Mouse (Mus musculus) lung, postnatal 0 days (tissue): ENCODE data around the gene Skp1a. TPM values are rescaled to one million over a fixed set of nuclear protein-coding genes. Genes with fewer than 3 reads are reported as not detected.

ENCODE experiments used
- ATAC-seq: fragments of 200-750 bp; cut with Nextera tagmentation; 2 replicates; pipeline ENCODE4 v1.8.0; 2017; ENCODE audit warnings: moderate library complexity
- DNase-seq: peaks from one replicate; pipeline ENCODE4 v3.0.0-alpha.2; 2016; ENCODE audit warnings: low spot score
- H3K27ac ChIP-seq: fragments of 300-500 bp; sonication (generic); 2 replicates; pipeline ENCODE4 v1.5.1; 2014; ENCODE audit warnings: antibody characterized with exemption, mild to moderate bottlenecking, low read length, mixed read lengths
- H3K27me3 ChIP-seq: fragments of 300-500 bp; sonication (generic); replicated peaks from 2 replicates; pipeline ENCODE4 v1.6.1; 2014; ENCODE audit warnings: low read length, mixed read lengths; ENCODE audit not compliant: insufficient read depth
- H3K36me3 ChIP-seq: fragments of 300-500 bp; sonication (generic); 2 replicates; pipeline ENCODE4 v1.6.1; 2014; ENCODE audit warnings: low read length, mixed read lengths; ENCODE audit not compliant: insufficient read depth
- H3K4me1 ChIP-seq: fragments of 300-500 bp; sonication (generic); 2 replicates; pipeline ENCODE4 v1.6.1; 2014; ENCODE audit warnings: antibody characterized with exemption, low read depth, low read length, mixed read lengths; ENCODE audit not compliant: insufficient read depth
- H3K4me2 ChIP-seq: fragments of 300-500 bp; sonication (generic); replicated peaks from 2 replicates; pipeline ENCODE4 v1.6.1; 2014; ENCODE audit warnings: low read depth, mild to moderate bottlenecking, low read length, moderate library complexity, mixed read lengths
- H3K4me3 ChIP-seq: fragments of 300-500 bp; sonication (generic); 2 replicates; pipeline ENCODE4 v1.5.1; 2014; ENCODE audit warnings: low read depth, low read length
- H3K9ac ChIP-seq: fragments of 300-500 bp; sonication (generic); replicated peaks from 2 replicates; pipeline ENCODE4 v1.6.1; 2014; ENCODE audit warnings: low read depth, mild to moderate bottlenecking
- H3K9me3 ChIP-seq: fragments of 300-500 bp; sonication (generic); 2 replicates; pipeline ENCODE4 v1.6.1; 2016; ENCODE audit warnings: low read length, mixed read lengths
- CTCF ChIP-seq: IDR thresholded peaks from 2 replicates; pipeline ENCODE4 v1.5.1; 2016; ENCODE audit warnings: antibody characterized with exemption, mild to moderate bottlenecking
- EP300 ChIP-seq: IDR thresholded peaks from 2 replicates; pipeline ENCODE4 v1.6.1; 2016; ENCODE audit warnings: antibody characterized with exemption, mild to moderate bottlenecking, control low read depth
- WGBS: fragments of 180-500 bp; shearing (Covaris S2); extraction: QIAGEN DNeasy Blood & Tissue Kit; methylation state at CpG from one replicate; pipeline ENCODE4 v1.1.7; 2014; 5-methylcytosine and 5-hydroxymethylcytosine counted together
- polyA plus RNA-seq: library from polyadenylated mRNA; unstranded; fragments of >200 nt; fragmentation: Nextera tagmentation; extraction: Ambion mirVana; gene quantifications from 2 replicates; pipeline ENCODE4 v1.2.1, GENCODE M21; 2015

Skp1a gene
- polyA plus RNA-seq, 1 experiment from 2014 or later = 552 TPM

DNA sequence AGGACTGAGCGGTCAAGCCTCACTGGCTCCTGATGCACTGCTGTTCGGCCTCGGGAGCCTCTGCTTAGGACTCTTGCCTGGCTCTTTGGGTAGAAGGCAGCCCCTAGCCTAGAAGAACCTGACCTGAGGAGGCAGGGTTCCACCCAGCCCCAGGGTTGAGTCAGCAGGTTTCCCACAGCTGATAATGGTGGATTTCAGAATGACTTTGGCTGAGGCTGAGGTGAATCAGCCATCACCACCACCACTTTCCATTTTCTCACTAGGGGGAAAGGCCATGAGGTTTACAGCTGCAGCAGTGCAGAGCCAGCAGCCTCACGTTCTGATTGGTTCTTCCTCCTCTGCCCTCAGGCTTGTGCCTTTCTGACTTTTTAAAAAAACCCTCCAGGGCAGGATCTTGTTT is 29.1 kb downstream of the Skp1a start:
- H3K9me3 ChIP-seq = no peaks in the 10 kb centered on the region
- peaks cover 10% of the 10 kb centered on the region; the same call in 1 of the 2 replicates for H3K4me1 ChIP-seq
- no peak overlapping the region for H3K27ac ChIP-seq
- no peaks in the 10 kb centered on the region for H3K36me3 ChIP-seq
- no peak overlapping the region for H3K4me3 ChIP-seq
- DNase-seq (no peak), ATAC-seq (no peak)
- TF ChIP-seq EP300 (no peak), CTCF (no peak)
- H3K4me2 ChIP-seq = no peak overlapping the region
- WGBS = 78% methylated on average over 4 of the region's 4 CpGs
- H3K27me3 ChIP-seq = no peaks in the 10 kb centered on the region
- no peak overlapping the region for H3K9ac ChIP-seq

DNA sequence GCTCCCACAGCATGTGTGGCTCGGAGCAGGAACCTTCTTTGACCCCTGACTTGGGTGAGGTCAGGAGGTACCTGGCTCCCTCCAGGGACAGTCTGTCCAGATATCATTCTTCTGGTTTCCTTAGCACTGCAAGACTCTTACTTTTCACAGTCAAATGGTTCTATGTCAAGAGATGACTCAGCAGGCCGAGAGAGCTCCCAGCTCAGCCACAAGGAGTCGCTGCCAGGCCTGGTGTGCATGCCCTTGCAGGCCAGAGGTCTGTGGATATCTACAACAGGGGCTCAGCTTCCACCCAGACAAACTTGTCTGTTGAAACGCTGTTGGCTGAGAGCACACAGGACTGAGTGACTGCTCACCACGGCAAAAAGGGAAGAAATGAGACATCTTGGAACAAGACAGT is 30.1 kb downstream of the Skp1a start:
- H3K9me3 ChIP-seq = no peaks in the 10 kb centered on the region
- 41% methylated on average over 5 of the region's 5 CpGs for WGBS
- H3K9ac ChIP-seq = no peak overlapping the region
- no peaks in the 10 kb centered on the region for H3K27me3 ChIP-seq
- H3K4me2 ChIP-seq = no peak overlapping the region
- DNase-seq (peak; percentile 81), ATAC-seq (peak; percentile 77)
- TF ChIP-seq CTCF (peak; percentile 87), EP300 (no peak)
- H3K27ac ChIP-seq = no peak overlapping the region
- H3K4me1 ChIP-seq = peaks cover 10% of the 10 kb centered on the region; the same call in 1 of the 2 replicates
- H3K4me3 ChIP-seq = no peak overlapping the region
- no peaks in the 10 kb centered on the region for H3K36me3 ChIP-seq

DNA sequence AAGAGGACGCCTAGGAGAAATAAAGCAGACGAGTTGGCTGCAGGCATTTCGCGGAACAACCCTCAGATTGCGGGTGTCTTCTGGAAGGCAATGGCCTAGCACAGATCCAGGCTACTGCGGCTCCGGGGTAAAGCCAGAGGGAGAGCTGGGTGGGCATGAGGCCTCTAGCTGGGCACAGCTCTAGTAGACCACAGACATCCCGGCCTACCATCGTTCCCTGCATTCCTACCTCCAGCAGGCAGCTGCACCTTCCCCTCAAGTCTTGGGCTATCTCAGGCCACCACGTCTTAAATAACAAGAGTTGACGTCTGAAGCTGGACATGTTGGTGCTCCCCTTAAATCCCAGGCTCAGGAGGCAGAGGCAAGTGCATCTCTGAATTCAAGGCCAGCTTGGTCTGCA is 30.5 kb downstream of the Skp1a start:
- Histone ChIP-seq H3K4me1 (peaks cover 10% of the 10 kb centered on the region; the same call in 1 of the 2 replicates), H3K36me3 (no peaks in the 10 kb centered on the region), H3K4me3 (no peak overlapping the region), H3K27ac (no peak overlapping the region), H3K4me2 (no peak overlapping the region), H3K9ac (no peak overlapping the region), H3K9me3 (no peaks in the 10 kb centered on the region), H3K27me3 (no peaks in the 10 kb centered on the region)
- TF ChIP-seq EP300 (no peak), CTCF (no peak)
- ATAC-seq (no peak), DNase-seq (no peak)
- 85% methylated on average over 11 of the region's 11 CpGs for WGBS

DNA sequence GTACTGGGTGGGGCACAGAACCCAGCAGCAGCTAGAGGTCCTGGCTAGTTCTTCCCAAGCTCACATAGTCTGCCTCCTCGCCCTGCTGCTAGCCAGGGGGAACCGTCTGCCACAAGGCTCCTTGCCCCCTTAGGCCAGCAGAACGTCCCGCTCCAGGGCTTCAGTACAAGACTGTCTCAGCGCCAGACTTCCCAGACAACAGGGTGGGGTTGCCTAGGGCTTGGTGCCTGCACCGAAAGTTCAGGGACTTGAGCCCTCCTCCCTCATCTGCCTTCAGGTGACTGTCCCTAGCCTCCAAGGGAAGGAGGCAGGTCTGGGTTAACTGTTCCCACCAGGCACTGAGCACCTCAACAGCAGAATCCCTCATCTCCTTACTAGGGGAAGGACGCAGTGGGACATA is 33.1 kb downstream of the Skp1a start:
- no peaks in the 10 kb centered on the region for H3K9me3 ChIP-seq
- no peak overlapping the region for H3K27ac ChIP-seq
- peaks cover 23% of the 10 kb centered on the region for H3K4me1 ChIP-seq
- no peak overlapping the region for H3K4me2 ChIP-seq
- H3K4me3 ChIP-seq = no peak overlapping the region
- no peak for TF ChIP-seq CTCF
- TF ChIP-seq EP300 = no peak
- WGBS = 61% methylated on average over 7 of the region's 7 CpGs
- no peak for DNase-seq
- ATAC-seq = no peak
- no peaks in the 10 kb centered on the region for H3K36me3 ChIP-seq
- H3K9ac ChIP-seq = no peak overlapping the region
- no peaks in the 10 kb centered on the region for H3K27me3 ChIP-seq

DNA sequence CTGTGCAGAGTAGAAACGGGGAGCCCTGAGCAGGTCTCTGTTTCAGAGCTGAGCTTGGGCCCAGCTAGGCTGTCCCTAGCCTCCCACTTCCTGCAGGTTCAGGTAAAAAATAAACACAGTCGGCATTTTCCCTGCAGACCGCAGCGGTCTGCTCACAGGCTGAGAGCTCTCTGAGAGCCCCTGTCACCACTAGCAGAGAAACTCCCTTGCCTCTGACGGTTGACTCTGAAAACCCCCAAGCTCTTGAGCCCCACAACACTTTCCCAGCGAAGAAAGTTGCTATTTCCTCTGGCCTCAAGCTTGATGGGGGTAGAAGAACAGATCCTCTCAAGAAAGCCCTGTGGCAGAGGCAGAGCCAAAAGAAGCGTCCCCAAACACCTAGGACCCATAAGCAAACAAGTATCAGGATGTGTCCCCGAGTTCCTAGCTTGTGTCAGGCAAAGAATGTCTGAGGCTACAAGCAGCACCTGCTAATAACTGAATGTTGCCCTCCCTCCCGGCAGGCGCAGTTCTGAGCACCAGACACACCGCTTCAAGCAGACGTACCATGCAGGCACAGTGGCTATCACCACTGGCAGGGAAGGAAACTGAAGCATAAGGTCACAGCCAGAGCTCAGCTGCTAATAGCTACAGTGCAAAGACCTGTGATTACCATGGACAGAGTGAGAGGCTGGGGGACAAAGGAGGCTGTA is 34.0 kb downstream of the Skp1a start:
- 28% methylated on average over 12 of the region's 12 CpGs for WGBS
- Histone ChIP-seq H3K4me2 (0 out of 2 replicates have a peak overlapping the region, but pooled peaks have one; percentile 14), H3K9ac (no peak overlapping the region), H3K27me3 (no peaks in the 10 kb centered on the region), H3K9me3 (no peaks in the 10 kb centered on the region), H3K36me3 (no peaks in the 10 kb centered on the region), H3K4me3 (no peak overlapping the region), H3K27ac (no peak overlapping the region), H3K4me1 (peaks cover 30% of the 10 kb centered on the region)
- TF ChIP-seq EP300 (no peak), CTCF (no peak)
- DNase-seq (peak; percentile 18), ATAC-seq (no peak)

DNA sequence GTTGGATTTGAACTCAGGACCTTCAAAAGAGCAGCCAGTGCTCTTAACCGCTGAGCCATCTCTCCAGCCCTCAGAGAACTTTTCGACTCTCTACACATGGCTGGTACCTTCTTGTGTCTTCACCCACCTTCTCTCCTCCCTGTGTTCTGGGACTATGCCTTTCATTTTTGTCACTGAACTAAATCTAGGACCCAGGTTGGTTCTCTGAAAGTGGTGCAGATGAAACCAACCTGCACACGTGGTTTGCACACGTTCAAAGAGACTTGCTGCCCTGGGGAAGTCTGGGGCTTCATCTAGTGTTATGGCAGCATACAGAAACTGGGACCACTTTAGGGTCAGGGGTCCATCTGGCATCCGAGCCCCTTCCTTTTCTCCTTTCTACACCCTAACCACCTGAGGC is 35.5 kb downstream of the Skp1a start:
- DNase-seq (no peak), ATAC-seq (no peak)
- TF ChIP-seq EP300 (no peak), CTCF (no peak)
- Histone ChIP-seq H3K9ac (no peak overlapping the region), H3K4me2 (no peak overlapping the region), H3K4me3 (no peak overlapping the region), H3K9me3 (no peaks in the 10 kb centered on the region), H3K27me3 (no peaks in the 10 kb centered on the region), H3K27ac (no peak overlapping the region), H3K36me3 (no peaks in the 10 kb centered on the region), H3K4me1 (peaks cover 33% of the 10 kb centered on the region)
- 87% methylated on average over 5 of the region's 5 CpGs for WGBS
